Mouse (Mus musculus) forebrain, postnatal 0 days (tissue): ENCODE measurements around the gene Tmem201. TPM values are rescaled to one million over a fixed set of nuclear protein-coding genes. Genes with fewer than 3 reads are reported as not detected.

ENCODE experiments used
- ATAC-seq: fragments of 200-750 bp; cut with Nextera tagmentation; 2 replicates; pipeline ENCODE4 v1.8.0; 2017; ENCODE audit warnings: mild to moderate bottlenecking, moderate library complexity
- DNase-seq: peaks from one replicate; pipeline ENCODE4 v3.0.0-alpha.2; 2015
- H3K27ac ChIP-seq: fragments of 300-500 bp; sonication (generic); 2 replicates; pipeline ENCODE4 v1.5.1; 2014; ENCODE audit warnings: low read depth, mild to moderate bottlenecking, antibody characterized with exemption, low read length, moderate library complexity, mixed read lengths
- H3K27me3 ChIP-seq: fragments of 300-500 bp; sonication (generic); 2 replicates; pipeline ENCODE4 v1.6.1; 2014; ENCODE audit warnings: mild to moderate bottlenecking, low read length, mixed read lengths; ENCODE audit not compliant: insufficient read depth
- H3K36me3 ChIP-seq: fragments of 300-500 bp; sonication (generic); 2 replicates; pipeline ENCODE4 v1.6.1; 2014; ENCODE audit warnings: mild to moderate bottlenecking, moderate library complexity; ENCODE audit not compliant: insufficient read depth
- H3K4me1 ChIP-seq: fragments of 300-500 bp; sonication (generic); 2 replicates; pipeline ENCODE4 v1.6.1; 2014; ENCODE audit warnings: antibody characterized with exemption; ENCODE audit not compliant: insufficient read depth
- H3K4me2 ChIP-seq: fragments of 300-500 bp; sonication (generic); 2 replicates; pipeline ENCODE4 v1.6.1; 2014; ENCODE audit warnings: low read depth, mild to moderate bottlenecking, moderate library complexity
- H3K4me3 ChIP-seq: fragments of 300-500 bp; sonication (generic); 2 replicates; pipeline ENCODE4 v1.5.1; 2014; ENCODE audit warnings: low read depth, low read length, mixed read lengths
- H3K9ac ChIP-seq: fragments of 300-500 bp; sonication (generic); 2 replicates; pipeline ENCODE4 v1.6.1; 2014; ENCODE audit warnings: mild to moderate bottlenecking
- H3K9me3 ChIP-seq: fragments of 300-500 bp; sonication (generic); 2 replicates; pipeline ENCODE4 v1.6.1; 2016; ENCODE audit warnings: low read length
- CTCF ChIP-seq: sonication (generic); IDR thresholded peaks from 2 replicates; pipeline ENCODE4 v1.5.1; 2016; ENCODE audit warnings: antibody characterized with exemption, control low read depth, low read depth
- WGBS: fragments of 180-500 bp; shearing (Covaris S2); extraction: QIAGEN DNeasy Blood & Tissue Kit; methylation state at CpG from one replicate; pipeline ENCODE4 v1.1.7; 2014; 5-methylcytosine and 5-hydroxymethylcytosine counted together
- polyA plus RNA-seq: library from polyadenylated mRNA; unstranded; fragments of >200 nt; fragmentation: Nextera tagmentation; extraction: Ambion mirVana; gene quantifications from 2 replicates; pipeline ENCODE4 v1.2.1, GENCODE M21; 2015
- total RNA-seq: library from RNA; depleted of rRNA; stranded (reverse); fragments of >200 nt; gene quantifications from 2 replicates; pipeline ENCODE4 v1.2.3, GENCODE M21; 2014

Tmem201 gene
- total and polyA plus RNA-seq, 2 experiments from 2014 or later = 39.6 to 50.7 TPM

DNA sequence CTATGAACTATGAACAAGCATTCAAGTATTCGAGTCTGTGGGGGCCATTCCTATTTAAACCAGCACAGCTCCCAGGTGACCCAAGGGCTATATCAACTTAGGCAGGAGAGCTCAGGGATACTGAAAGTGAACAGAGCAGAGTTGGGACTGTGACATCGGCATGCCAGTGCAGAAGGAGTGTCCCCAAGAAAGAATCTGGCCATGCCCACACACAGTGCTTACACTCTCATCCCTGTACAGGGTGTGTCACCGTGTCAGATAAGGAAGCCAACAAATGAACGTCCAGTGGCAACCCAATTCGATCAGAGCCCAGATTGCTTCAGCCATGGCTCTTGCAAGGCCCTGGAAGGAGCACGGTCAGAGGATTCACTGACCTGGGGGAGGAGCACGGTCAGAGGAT, 32.5 kb downstream of the Tmem201 start:
- H3K27me3 ChIP-seq = no peaks in the 10 kb centered on the region
- H3K9ac ChIP-seq = no peak overlapping the region
- no peak for DNase-seq
- WGBS = 84% methylated on average over 7 of the region's 7 CpGs
- H3K4me3 ChIP-seq = no peak overlapping the region
- no peaks in the 10 kb centered on the region for H3K4me1 ChIP-seq
- H3K36me3 ChIP-seq = no peaks in the 10 kb centered on the region
- H3K27ac ChIP-seq = no peak overlapping the region
- H3K9me3 ChIP-seq = no peaks in the 10 kb centered on the region
- no peak overlapping the region for H3K4me2 ChIP-seq
- no peak for ATAC-seq
- TF ChIP-seq CTCF = no peak

DNA sequence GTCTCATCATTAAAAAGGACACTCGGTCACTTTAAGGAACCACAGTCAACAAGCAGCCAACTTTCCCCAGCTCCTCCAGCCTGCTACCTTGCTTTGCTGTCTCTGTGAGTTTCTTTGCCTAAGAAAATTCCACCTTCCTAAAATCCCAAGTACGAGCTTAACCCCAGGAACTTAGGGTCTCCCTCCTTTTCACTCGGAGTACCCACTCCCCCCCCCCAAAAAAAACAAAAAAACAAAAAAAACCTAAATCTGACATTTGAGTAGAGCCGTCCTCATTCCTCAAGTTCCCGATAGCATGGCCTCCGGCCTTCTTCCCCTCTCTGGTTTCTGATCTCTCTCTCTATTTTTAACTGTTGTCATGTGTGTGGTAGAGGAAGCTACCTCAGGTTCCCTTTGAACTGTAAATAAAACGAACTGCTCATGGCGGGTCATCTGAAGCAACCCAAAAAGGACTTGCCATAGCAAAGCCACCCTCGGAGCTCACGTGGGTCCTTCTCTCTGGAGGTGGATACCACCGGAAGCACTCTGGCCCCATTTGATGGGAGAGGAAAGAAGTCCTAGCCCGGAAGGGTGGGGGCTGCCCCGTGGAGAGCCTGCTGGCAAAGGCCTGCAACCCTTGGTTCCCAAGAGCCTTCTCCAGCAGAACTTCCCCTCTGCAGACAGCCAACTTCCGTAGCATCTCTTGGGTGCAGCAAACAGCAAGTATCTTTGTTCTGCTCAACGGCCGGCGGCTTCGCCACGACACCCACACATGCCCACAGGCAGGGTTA, 35.4 kb downstream of the Tmem201 start, which contains the start of gene Pik3cd:
TSS of gene Pik3cd (minus strand) at position 362 of the 770 bp plus-strand sequence.
- no peaks in the 10 kb centered on the region for H3K9me3 ChIP-seq
- no peaks in the 10 kb centered on the region for H3K4me1 ChIP-seq
- no peak within 1 kb of the TSS for H3K4me2 ChIP-seq
- no peak for DNase-seq
- ATAC-seq = no peak
- no peak within 1 kb of the TSS for H3K9ac ChIP-seq
- H3K4me3 ChIP-seq = no peak within 1 kb of the TSS
- 74% methylated on average over 19 of the region's 19 CpGs for WGBS
- no peak within 1 kb of the TSS for H3K27ac ChIP-seq
- H3K36me3 ChIP-seq = no peaks in the 10 kb centered on the region
- no peak for TF ChIP-seq CTCF
- no peaks in the 10 kb centered on the region for H3K27me3 ChIP-seq

DNA sequence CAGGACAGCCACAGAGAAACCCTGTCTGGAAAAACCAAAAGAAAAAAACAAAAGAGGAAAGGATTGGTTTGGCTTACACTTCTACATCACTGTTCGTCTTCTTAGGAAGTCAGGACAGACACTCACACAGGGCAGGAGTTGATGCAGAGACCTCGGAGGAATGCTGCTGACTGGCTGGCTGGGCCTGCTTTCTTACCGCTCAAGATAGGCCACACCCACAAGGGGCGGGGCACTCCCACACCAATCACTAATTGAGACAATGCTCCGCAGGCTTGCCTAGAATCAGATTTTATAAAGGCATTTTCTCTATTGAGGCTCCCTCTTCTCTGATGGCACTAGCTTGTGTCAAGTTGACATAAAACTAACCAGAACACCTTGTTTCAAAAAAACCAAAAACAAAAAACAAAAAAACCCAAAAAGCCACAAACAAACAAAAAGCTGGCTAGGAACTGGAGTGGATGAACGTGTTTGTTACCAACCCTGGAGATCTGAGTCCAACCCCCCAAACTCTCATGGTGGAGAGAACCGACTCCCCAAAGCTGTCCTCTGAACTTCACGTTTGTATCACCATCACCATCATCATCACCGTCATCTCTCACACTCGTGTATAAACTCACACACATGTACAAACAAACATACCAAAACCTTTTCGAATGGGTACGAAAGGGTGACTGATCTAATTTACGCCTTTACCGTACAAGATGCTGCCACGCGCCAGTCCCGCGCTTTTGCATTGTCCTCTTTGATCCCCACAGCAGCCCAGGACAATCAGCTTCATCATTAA, 36.2 kb downstream of the Tmem201 start:
- H3K4me2 ChIP-seq = no peak overlapping the region

DNA sequence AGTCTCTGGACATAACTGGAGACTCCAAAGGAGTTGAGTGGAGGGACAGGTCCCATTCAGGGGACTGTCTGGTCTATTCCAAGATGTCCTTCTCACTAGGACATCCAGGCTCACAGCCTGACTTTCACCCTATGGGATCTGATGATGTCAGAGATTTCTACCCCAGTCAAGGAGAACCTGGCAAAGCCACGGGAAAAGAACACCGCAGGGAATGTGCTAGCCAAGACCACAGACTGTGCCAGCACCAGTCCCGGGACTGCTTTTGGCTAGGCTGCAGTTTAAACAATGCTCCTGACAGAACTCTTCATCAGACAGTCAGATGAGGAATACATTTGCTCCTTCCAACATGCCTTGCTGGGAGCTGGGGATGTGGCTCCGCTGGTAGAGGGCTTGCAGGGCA, 37.9 kb downstream of the Tmem201 start:
- no peak for DNase-seq
- Histone ChIP-seq H3K4me3 (no peak overlapping the region), H3K27ac (no peak overlapping the region), H3K9me3 (no peaks in the 10 kb centered on the region), H3K4me1 (no peaks in the 10 kb centered on the region), H3K36me3 (no peaks in the 10 kb centered on the region), H3K4me2 (no peak overlapping the region), H3K27me3 (no peaks in the 10 kb centered on the region), H3K9ac (no peak overlapping the region)
- TF ChIP-seq CTCF = no peak
- no peak for ATAC-seq
- WGBS = 47% methylated on average over 4 of the region's 4 CpGs

More for the DNA sequence above, 36.2 kb downstream of the Tmem201 start:
- Histone ChIP-seq H3K27ac (no peak overlapping the region), H3K4me1 (no peaks in the 10 kb centered on the region), H3K9me3 (no peaks in the 10 kb centered on the region), H3K9ac (no peak overlapping the region), H3K36me3 (no peaks in the 10 kb centered on the region), H3K4me3 (no peak overlapping the region), H3K27me3 (no peaks in the 10 kb centered on the region)
- WGBS = 61% methylated on average over 18 of the region's 18 CpGs
- no peak for TF ChIP-seq CTCF
- ATAC-seq = no peak
- no peak for DNase-seq

DNA sequence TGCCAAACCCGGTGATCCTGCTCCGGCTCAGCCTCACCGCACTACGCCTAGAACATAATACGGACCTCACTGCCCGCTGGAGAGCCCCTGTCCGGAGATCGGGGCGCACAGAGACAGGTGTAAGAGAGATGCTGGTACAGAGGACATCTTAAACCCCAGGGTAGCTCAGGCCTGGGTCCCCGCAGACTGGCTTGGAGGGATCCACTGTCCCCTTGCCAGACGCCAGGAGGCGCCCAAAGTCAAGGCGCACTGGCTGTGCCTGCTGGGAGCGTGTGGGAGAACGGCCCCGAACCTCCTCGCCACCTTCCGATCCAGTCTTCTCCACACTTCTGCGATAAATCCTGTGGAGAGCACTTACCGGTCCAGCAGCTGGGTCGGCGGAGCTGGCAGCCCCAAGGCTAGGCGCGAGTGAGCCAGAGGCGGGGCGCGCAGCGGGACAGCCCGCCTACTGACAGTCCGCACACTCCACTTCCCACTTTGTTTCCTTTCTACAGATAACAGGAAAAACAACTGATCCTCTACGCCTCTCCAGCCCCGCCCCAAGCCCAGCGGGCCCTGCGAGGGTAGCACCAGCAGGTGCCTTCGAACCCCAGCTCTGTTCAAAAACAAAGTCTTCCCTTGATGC, 39.5 kb downstream of the Tmem201 start:
- no peaks in the 10 kb centered on the region for H3K36me3 ChIP-seq
- ATAC-seq = peak; percentile 84
- H3K4me1 ChIP-seq = no peaks in the 10 kb centered on the region
- peak overlapping the region; percentile 40 for H3K4me3 ChIP-seq
- H3K9ac ChIP-seq = peak overlapping the region; percentile 39
- peak; percentile 77 for TF ChIP-seq CTCF
- no peaks in the 10 kb centered on the region for H3K9me3 ChIP-seq
- DNase-seq = peak; percentile 75
- WGBS = 1% methylated on average over 35 of the region's 35 CpGs
- H3K27me3 ChIP-seq = no peaks in the 10 kb centered on the region
- no peak overlapping the region for H3K27ac ChIP-seq
- H3K4me2 ChIP-seq = peak overlapping the region; percentile 66

DNA sequence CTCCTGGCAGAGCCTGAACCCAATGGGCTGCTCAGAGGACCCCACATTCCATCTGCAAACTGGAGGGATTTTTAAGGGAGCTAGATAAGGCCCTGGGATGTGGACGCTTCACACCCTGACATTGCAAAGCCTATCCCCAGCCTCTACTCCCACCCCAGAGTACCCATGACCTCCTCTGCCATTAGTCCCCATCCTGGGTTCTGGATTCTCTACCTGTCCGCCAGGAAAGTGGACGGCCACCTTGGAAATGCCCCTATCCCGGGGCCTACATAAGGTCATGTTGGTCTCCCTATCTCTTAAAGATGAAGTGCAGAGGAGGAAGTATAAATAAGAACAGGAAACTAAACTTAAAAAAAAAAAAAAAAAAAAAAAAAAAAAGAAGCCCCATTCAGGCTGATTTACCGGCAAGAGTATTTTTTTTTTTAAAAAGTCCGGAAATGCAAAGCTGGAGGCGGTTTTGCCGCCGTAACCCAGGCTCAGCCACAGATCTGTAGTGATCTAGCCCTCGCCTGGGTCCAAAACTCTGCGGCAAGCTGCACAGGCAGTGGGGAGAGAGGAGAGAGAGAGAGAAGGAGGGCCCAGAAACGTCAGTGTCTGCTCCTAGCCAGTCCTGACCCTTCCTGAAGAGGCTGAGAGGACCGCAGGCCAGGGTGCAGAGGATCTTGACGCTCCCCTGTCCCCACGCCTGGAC, 40.2 kb downstream of the Tmem201 start:
- H3K9me3 ChIP-seq = no peaks in the 10 kb centered on the region
- peak overlapping the region; percentile 66 for H3K4me2 ChIP-seq
- no peak for DNase-seq
- H3K27ac ChIP-seq = no peak overlapping the region
- no peaks in the 10 kb centered on the region for H3K4me1 ChIP-seq
- no peaks in the 10 kb centered on the region for H3K27me3 ChIP-seq
- WGBS = 30% methylated on average over 15 of the region's 15 CpGs
- H3K9ac ChIP-seq = peak overlapping the region; percentile 39
- peak; percentile 14; the same call in 1 of the 2 replicates for ATAC-seq
- no peaks in the 10 kb centered on the region for H3K36me3 ChIP-seq
- TF ChIP-seq CTCF = no peak
- H3K4me3 ChIP-seq = peak overlapping the region; percentile 40
